Mouse (Mus musculus) naive thymus-derived CD4-positive, alpha-beta T cell, adult 5 months (primary cell): ENCODE measurements around the gene Cxcr6. TPM values are rescaled to one million over a fixed set of nuclear protein-coding genes. Genes with fewer than 3 reads are reported as not detected.

Experiments used
- polyA plus RNA-seq: library from polyadenylated mRNA; unstranded; fragments of 100-300 nt; shearing (Covaris generic); gene quantifications from one replicate; pipeline ENCODE4 v1.2.1, GENCODE M21; 2017

Cxcr6 gene
- polyA plus RNA-seq: 0.66 TPM

DNA sequence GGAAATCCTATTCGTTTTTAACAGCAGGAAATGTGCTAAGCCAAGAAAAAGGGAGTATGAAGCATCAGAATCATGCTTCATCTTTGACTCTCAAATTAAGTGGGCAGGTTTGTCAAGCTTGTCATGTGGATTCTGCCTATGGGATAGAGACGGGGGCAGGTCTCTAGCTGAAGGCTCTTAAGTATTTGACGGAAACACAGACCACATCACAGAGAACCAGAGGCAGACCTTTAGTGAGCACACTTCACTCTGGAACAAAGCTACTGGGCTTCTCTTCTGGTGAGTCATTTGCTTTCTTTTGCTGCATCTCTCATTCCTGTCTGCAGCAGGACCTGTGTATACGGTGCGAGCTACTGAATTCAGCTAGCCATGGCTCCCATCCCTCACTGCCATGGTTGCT lies at the start of gene Cxcr6:
TSS of gene Cxcr6 (plus strand) at position 209 of the 400 bp plus-strand sequence.

DNA sequence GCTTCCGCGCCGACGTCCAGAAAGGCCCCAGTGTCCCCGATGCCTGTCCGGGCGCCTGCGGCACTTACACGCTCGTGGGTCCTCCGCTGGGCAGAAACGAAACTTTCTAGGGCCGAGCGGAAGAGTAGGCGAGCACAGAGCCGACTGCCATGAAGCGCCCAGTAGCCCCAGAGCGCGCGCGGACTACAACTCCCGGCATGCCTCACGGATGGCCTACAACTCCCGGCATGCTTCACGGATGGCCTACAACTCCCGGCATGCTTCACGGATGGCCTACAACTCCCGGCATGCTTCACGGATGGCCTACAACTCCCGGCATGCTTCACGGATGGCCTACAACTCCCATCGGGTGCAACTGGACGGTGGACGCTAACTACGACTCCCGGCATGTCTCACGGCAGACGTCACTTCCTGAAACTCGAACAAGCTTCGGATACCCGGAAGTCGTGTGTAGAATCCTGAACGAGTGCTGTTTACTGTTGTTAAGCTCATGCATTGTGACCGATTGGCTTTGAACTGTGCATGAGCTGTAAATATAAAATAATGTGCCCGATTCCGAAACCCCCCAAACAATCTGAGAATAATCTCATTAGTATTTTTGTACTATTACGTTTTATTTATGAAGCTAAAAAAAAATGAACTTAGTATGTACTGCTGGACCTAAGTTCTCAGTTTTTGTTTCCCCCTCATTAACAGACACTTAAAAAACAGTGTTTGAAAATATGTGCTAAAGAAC lies 45.6 kb downstream of the Cxcr6 start, which contains the start of gene Fyco1:
TSS of gene Fyco1 (minus strand) at position 187 of the 736 bp plus-strand sequence.

Other genes with a start within 250 kb of the Cxcr6 start
- 0.16 TPM for gene Slc6a20b, start 173.9 kb upstream of the Cxcr6 start, polyA plus RNA-seq
- 0.95 TPM for gene Ccr9, start 128.0 kb upstream of the Cxcr6 start, polyA plus RNA-seq
- gene Slc6a20a, start 127.6 kb upstream of the Cxcr6 start, polyA plus RNA-seq: not detected
- 11.2 TPM for gene Lztfl1, start 88.8 kb upstream of the Cxcr6 start, polyA plus RNA-seq
- gene Fyco1, start 45.4 kb downstream of the Cxcr6 start, polyA plus RNA-seq: 22.4 TPM
- 0.15 TPM for gene Xcr1, start 55.6 kb downstream of the Cxcr6 start, polyA plus RNA-seq
- gene Ccr1, start 162.2 kb downstream of the Cxcr6 start, polyA plus RNA-seq: not detected
- gene Ccr1l1, start 171.9 kb downstream of the Cxcr6 start, polyA plus RNA-seq: not detected
- not detected for gene Ccr3, start 215.5 kb downstream of the Cxcr6 start, polyA plus RNA-seq